Mouse (Mus musculus): ENCODE measurements around the gene Clcnka. TPM values are rescaled to one million over a fixed set of nuclear protein-coding genes. Genes with fewer than 3 reads are reported as not detected.

Gene Clcnka
- polyA plus RNA-seq (2012; fragmentation: generic; extraction: Trizol): not detected

GRCm38 (mm10) chr4:141398545-141398944, at the start of gene Clcnka:
TSS of gene Clcnka (minus strand) at chr4:141398724.

DNA sequence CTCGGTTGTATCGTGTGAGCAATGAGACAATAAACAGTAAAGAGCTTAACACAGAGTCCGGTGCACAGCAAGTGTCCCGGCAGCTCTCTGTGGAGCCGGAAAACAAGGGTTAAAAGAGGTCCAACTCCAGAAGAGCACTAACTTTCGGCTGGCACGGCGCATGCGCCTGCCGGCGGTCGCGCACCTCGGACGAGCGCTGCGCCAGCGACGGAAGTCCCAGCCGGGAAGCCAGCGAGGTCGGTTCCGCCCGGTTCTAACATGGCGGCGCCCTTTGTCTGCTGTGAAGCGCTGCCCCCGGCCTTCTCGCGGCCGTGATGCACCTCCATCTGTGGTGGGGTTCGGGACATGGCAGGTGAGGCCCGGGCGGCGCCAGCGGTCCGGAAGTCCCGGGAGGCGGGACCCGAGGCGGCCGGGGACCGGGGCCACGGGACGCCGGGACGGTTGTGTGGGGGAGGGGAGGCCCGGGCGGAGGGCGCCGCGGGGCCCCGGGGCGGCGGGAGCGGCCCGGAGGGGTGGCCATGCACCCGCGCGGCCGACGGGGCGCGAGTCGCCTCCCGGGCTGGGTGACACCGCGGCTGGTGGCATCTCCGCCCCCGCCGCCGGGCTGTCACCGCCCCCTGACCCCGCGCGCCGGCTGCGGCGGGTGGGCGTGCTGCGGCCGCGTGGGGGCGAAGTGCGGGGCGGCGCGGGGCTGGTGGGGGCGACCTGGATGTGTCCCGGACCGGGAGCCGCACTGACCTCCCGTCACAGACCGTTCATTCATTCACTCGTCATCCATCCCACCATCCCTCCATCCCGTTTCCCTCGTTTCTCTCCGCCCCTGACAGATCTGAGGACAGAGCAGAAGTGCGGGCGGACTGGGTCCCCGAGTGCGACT, 46.2 kb upstream of the Clcnka start, which contains the start of gene Zbtb17:
Zbtb17 (plus strand) TSS at position 204 of the 877 bp plus-strand sequence.

DNA sequence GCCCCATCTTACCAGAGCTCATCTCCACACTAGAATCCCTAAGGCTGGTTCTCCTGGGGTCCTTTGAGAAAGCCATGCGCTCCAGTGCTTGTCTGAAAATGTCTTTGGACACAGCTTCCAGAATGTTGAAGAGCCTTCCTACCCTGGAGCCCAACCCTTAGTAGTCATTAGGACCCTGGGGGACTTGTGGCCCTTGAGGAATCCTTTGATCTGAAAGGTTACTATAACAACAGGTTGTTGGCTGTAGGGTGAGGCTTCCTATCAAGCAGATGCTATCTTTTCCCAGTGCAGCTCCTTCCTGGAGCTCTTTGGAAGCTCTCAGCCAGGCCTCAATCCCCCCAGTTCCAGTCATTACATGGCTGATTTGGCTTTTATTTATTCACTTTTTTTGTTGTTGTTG, 37.5 kb upstream of the Clcnka start, which contains the start of gene Srarp:
Srarp (minus strand) TSS at position 132 of the 400 bp plus-strand sequence.

DNA sequence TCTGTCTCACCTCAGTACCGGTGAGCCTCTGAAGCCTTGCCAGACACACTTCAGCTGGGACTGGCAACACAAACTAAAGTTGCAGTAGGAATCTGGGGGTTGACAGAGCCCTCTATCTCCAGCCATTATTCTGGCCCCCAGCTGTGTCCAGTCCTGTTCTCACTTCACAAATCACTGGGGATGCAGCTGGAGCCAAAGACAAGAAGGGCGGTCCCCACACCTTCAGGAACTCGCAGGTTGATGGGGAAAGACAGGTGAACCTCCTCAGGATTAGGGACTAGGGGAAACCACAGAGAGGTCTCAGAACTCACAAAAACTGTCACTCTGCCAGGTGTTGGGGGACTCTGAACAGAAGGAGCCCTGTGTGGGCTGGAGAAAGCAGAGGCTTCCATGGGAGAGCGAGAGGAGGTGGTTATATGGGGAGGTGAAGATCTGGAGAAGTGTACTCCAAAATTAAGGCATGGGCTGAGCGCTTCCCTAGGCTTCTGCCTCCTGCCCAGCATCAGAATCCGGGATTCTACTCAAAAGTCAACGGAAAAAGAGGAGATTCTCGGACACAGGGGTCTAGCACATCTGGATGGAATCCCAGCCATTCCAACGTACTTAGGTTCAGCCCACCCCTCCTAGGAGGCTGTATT, 21.8 kb upstream of the Clcnka start, which contains the start of gene Hspb7:
Hspb7 (plus strand) TSS at position 588 of the 638 bp plus-strand sequence.

GRCm38 (mm10) chr4:141415924-141416323, 17.4 kb upstream of the Clcnka start, which contains the start of gene Clcnkb:
TSS of gene Clcnkb (minus strand) at chr4:141416014.

DNA sequence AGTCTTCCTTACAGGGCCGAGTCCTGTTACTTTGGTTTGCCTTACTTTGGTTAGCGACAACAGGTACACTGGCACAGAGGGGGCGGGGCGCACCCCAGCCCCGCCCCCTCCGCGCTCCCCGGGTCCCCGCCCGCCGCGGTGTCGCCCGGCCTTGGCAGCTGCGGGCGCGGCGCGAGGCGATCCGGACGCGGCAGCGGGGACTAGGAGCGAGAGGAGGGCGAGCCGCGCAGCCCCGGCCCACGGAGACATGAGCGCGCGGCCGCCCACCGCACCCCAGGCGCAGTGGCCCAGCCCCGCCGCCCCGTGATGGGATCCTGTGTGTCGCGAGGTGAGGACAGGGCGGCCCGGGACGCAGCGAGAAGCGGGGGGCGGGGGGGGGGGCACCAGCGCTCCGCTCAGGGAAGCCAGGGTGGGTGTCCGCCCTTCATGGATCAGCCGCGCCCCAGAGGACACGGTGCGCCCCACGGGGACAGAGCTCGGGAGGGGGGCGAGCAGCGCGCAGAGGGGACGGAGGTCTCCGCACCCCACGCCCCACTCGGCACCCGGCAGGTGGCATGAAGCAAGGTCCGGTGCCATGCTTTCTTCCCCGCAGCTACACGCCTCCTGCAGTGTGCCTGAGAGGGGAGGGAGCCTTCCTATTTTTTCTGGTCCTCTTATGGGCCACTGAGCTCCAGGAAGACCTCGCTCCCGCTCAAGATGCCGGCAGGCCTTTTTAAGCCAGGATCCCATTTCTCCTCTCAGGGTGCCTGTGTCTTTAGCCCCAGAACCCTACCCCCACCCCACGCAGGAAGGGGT, 30.3 kb downstream of the Clcnka start, which contains the start of gene Fam131c:
Fam131c (plus strand) TSS at position 224 of the 795 bp plus-strand sequence.

Other genes with a start within 250 kb of the Clcnka start
- gene Rsg1, start 184.8 kb downstream of the Clcnka start, polyA plus RNA-seq (2012; fragmentation: generic; extraction: Trizol): 1 to 10 TPM in 1 of 2 experiments, under 1 TPM in 1; 0.22 to 1.8 TPM
- 10 to 100 TPM; 13.7 to 46.9 TPM for gene Arhgef19, start 159.2 kb downstream of the Clcnka start, polyA plus RNA-seq (2012; fragmentation: generic; extraction: Trizol)
- 10 to 100 TPM; 13.2 to 14.1 TPM for gene Epha2, start 97.5 kb downstream of the Clcnka start, polyA plus RNA-seq (2012; fragmentation: generic; extraction: Trizol)
- under 1 TPM; 0.02 to 0.85 TPM for gene Fam131c, start 30.5 kb downstream of the Clcnka start, polyA plus RNA-seq (2012; fragmentation: generic; extraction: Trizol)
- gene Clcnkb, start 17.3 kb upstream of the Clcnka start, polyA plus RNA-seq (2012; fragmentation: generic; extraction: Trizol): under 1 TPM; 0.05 TPM
- under 1 TPM; 0.17 to 0.20 TPM for gene Hspb7, start 22.1 kb upstream of the Clcnka start, polyA plus RNA-seq (2012; fragmentation: generic; extraction: Trizol)
- not detected for gene Srarp, start 37.4 kb upstream of the Clcnka start, polyA plus RNA-seq (2012; fragmentation: generic; extraction: Trizol)
- gene Zbtb17, start 45.9 kb upstream of the Clcnka start, polyA plus RNA-seq (2012; fragmentation: generic; extraction: Trizol): 10 to 100 TPM; 17.6 to 22.3 TPM
- 10 to 100 TPM in 1 of 2 experiments, 1 to 10 TPM in 1; 1.1 to 11.3 TPM for gene Spen, start 139.9 kb upstream of the Clcnka start, polyA plus RNA-seq (2012; fragmentation: generic; extraction: Trizol)
- gene Fblim1, start 207.4 kb upstream of the Clcnka start, polyA plus RNA-seq (2012; fragmentation: generic; extraction: Trizol): 10 to 100 TPM; 11.7 to 20.0 TPM
- gene Tmem82, start 219.9 kb upstream of the Clcnka start, polyA plus RNA-seq (2012; fragmentation: generic; extraction: Trizol): under 1 TPM; 0.07 to 0.98 TPM
- 1 to 10 TPM in 1 of 2 experiments, under 1 TPM in 1; 0.83 to 3.1 TPM for gene Slc25a34, start 225.1 kb upstream of the Clcnka start, polyA plus RNA-seq (2012; fragmentation: generic; extraction: Trizol)

Data from C3H10T1/2 (cell line).